Mouse (Mus musculus) olfactory bulb, adult 2 months (tissue): Measurements from ENCODE around the gene Mapk13.

Experiments
- CTCF ChIP-seq: fragments of 200-500 bp; IDR thresholded peaks from 2 replicates; pipeline ENCODE4 v1.5.1; 2012; ENCODE audit warnings: low read depth, mild to moderate bottlenecking, low read length, moderate library complexity; ENCODE audit not compliant: insufficient read depth
- POLR2A ChIP-seq: fragments of 200-500 bp; IDR thresholded peaks from 2 replicates; pipeline ENCODE4 v1.6.1; 2012; ENCODE audit warnings: mild to moderate bottlenecking, low read depth, low read length, moderate library complexity; ENCODE audit not compliant: insufficient read depth

- TF ChIP-seq CTCF (no peak), POLR2A (no peak)
These were observed 15.9 kb downstream of the Mapk13 start for GRCm38 (mm10) chr17:28785036-28785435.
